Mouse (Mus musculus) stomach, embryonic 14.5 days (tissue): ENCODE results near the gene Lhpp. TPM values are rescaled to one million over a fixed set of nuclear protein-coding genes. Genes with fewer than 3 reads are reported as not detected.

Experiments used
- ATAC-seq: fragments of 200-750 bp; cut with Nextera tagmentation; 2 replicates; pipeline ENCODE4 v1.8.0; 2017; ENCODE audit warnings: low read depth, moderate TSS enrichment; ENCODE audit not compliant: insufficient number of reproducible peaks, insufficient read depth, low FRiP score
- H3K27ac ChIP-seq: fragments of 300-500 bp; sonication (generic); 2 replicates; pipeline ENCODE4 v1.5.1; 2014; ENCODE audit warnings: mild to moderate bottlenecking, low read length, moderate library complexity, mixed read lengths
- H3K27me3 ChIP-seq: fragments of 300-500 bp; sonication (generic); 2 replicates; pipeline ENCODE4 v1.6.1; 2014; ENCODE audit warnings: low read length, control low read depth, mixed read lengths; ENCODE audit not compliant: control insufficient read depth, insufficient read depth
- H3K36me3 ChIP-seq: fragments of 300-500 bp; sonication (generic); 2 replicates; pipeline ENCODE4 v1.6.1; 2014; ENCODE audit warnings: mild to moderate bottlenecking, control low read depth, low read length, moderate library complexity, mixed read lengths; ENCODE audit not compliant: control insufficient read depth, insufficient read depth
- H3K4me1 ChIP-seq: fragments of 300-500 bp; sonication (generic); 2 replicates; pipeline ENCODE4 v1.6.1; 2014; ENCODE audit warnings: low read length, control low read depth, mixed read lengths; ENCODE audit not compliant: control insufficient read depth, insufficient read depth
- H3K4me2 ChIP-seq: fragments of 300-500 bp; sonication (generic); replicated peaks from 2 replicates; pipeline ENCODE4 v1.6.1; 2014; ENCODE audit warnings: low read depth, low read length, control low read depth
- H3K4me3 ChIP-seq: fragments of 300-500 bp; sonication (generic); 2 replicates; pipeline ENCODE4 v1.5.1; 2014; ENCODE audit warnings: low read depth, low read length, control low read depth
- H3K9ac ChIP-seq: fragments of 300-500 bp; sonication (generic); replicated peaks from 2 replicates; pipeline ENCODE4 v1.6.1; 2014; ENCODE audit warnings: low read depth, mild to moderate bottlenecking, control low read depth, low read length, moderate library complexity, mixed read lengths
- H3K9me3 ChIP-seq: fragments of 300-500 bp; sonication (generic); 2 replicates; pipeline ENCODE4 v1.6.1; 2016; ENCODE audit warnings: low read depth, low read length, control low read depth; ENCODE audit not compliant: control insufficient read depth
- WGBS: fragments of 180-500 bp; shearing (Covaris S2); extraction: QIAGEN DNeasy Blood & Tissue Kit; methylation state at CpG from one replicate; pipeline ENCODE4 v1.1.7; 2014; 5-methylcytosine and 5-hydroxymethylcytosine counted together
- polyA plus RNA-seq: library from polyadenylated mRNA; unstranded; fragments of >200 nt; fragmentation: Nextera tagmentation; extraction: Ambion mirVana; gene quantifications from 2 replicates; pipeline ENCODE4 v1.2.1, GENCODE M21; 2014

Gene Lhpp
- polyA plus RNA-seq, 1 experiment from 2014 or later = 19.2 TPM

DNA sequence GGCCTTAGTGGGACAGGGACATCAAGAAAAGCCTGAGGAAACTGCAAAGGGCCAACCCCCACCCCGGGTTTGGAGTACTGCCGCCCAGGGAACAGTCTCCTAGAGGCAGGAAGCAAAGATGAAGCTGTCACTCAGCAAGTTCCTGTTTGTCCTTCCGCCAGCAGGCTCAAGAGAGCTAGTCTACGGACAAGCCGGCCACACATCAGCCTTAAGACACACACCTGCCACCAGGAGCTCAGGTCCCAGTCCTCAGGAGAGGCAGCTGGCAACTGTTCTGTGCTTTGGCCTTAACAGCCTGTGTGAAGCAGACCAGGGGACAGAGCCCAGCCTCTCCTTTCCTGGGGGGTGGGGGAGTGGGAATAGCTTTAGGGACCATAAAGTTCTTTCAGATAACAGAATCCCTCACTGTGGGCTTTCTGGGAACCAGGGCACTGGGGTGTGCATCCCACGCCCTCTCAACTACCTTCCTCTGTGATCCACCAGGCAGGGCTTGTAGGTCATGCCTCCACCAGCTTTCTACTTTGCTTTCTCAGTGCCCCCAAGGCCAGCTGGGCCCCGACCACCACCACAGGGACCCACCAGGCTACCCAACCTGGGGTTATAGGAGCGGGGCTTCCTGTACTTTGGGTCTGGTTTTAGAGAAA, 103.2 kb downstream of the Lhpp start:
- Histone ChIP-seq H3K4me2 (no peak overlapping the region), H3K36me3 (peaks cover 4% of the 10 kb centered on the region; the same call in 1 of the 2 replicates), H3K4me3 (no peak overlapping the region), H3K4me1 (peaks cover 26% of the 10 kb centered on the region; the same call in 1 of the 2 replicates), H3K9ac (no peak overlapping the region), H3K27ac (peak overlapping the region; percentile 74; the same call in 1 of the 2 replicates), H3K9me3 (no peaks in the 10 kb centered on the region), H3K27me3 (no peaks in the 10 kb centered on the region)
- no peak for ATAC-seq
- WGBS = 58% methylated on average over 8 of the region's 8 CpGs

- Histone ChIP-seq H3K4me3 (no peak overlapping the region), H3K4me2 (no peak overlapping the region), H3K36me3 (peaks cover 4% of the 10 kb centered on the region; the same call in 1 of the 2 replicates), H3K9ac (no peak overlapping the region), H3K27ac (peak overlapping the region; percentile 74), H3K9me3 (no peaks in the 10 kb centered on the region), H3K27me3 (no peaks in the 10 kb centered on the region), H3K4me1 (peaks cover 26% of the 10 kb centered on the region; the same call in 1 of the 2 replicates)
- 0 out of 2 replicates have a peak, but pooled peaks have one; percentile 40 for ATAC-seq
- WGBS = 41% methylated on average over 6 of the region's 6 CpGs
Observed at GRCm38 (mm10) chr7:132714236-132714923, 103.9 kb downstream of the Lhpp start.

DNA sequence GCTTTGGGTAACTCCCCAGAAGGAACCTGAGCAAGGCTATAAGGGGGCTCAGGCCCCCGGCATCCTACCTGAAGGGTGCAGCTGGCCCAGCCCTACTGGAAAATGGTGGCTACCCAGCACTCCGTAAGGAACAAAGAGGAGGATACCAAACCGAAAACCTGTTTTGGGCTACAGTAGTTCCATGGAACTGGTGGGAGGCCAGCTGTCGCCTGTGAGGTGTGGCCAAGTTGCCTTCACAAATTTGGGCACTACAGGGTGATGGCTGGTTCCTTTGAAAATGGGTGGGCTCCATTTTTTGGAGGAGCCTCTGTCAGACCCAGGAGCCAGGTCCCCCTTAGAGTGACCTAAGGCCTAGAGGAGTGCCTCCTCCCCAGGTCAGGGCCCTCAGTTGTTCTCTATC, 104.8 kb downstream of the Lhpp start:
- H3K27ac ChIP-seq = peak overlapping the region; percentile 74; the same call in 1 of the 2 replicates
- no peak overlapping the region for H3K4me2 ChIP-seq
- H3K4me3 ChIP-seq = no peak overlapping the region
- H3K9me3 ChIP-seq = no peaks in the 10 kb centered on the region
- ATAC-seq = no peak
- H3K27me3 ChIP-seq = no peaks in the 10 kb centered on the region
- H3K36me3 ChIP-seq = peaks cover 4% of the 10 kb centered on the region; the same call in 1 of the 2 replicates
- WGBS = 100% methylated on average over 4 of the region's 4 CpGs
- no peak overlapping the region for H3K9ac ChIP-seq
- peaks cover 26% of the 10 kb centered on the region; the same call in 1 of the 2 replicates for H3K4me1 ChIP-seq

- H3K36me3 ChIP-seq = peaks cover 4% of the 10 kb centered on the region; the same call in 1 of the 2 replicates
- H3K4me2 ChIP-seq = no peak overlapping the region
- no peak overlapping the region for H3K27ac ChIP-seq
- H3K4me3 ChIP-seq = no peak overlapping the region
- no peaks in the 10 kb centered on the region for H3K9me3 ChIP-seq
- H3K9ac ChIP-seq = no peak overlapping the region
- H3K27me3 ChIP-seq = no peaks in the 10 kb centered on the region
- H3K4me1 ChIP-seq = 0 out of 2 replicates have a peak, but pooled peaks cover 2% of the 10 kb centered on the region
- no peak for ATAC-seq
- 87% methylated on average over 4 of the region's 4 CpGs for WGBS
Observed at GRCm38 (mm10) chr7:132719570-132719969, 109.1 kb downstream of the Lhpp start.

DNA sequence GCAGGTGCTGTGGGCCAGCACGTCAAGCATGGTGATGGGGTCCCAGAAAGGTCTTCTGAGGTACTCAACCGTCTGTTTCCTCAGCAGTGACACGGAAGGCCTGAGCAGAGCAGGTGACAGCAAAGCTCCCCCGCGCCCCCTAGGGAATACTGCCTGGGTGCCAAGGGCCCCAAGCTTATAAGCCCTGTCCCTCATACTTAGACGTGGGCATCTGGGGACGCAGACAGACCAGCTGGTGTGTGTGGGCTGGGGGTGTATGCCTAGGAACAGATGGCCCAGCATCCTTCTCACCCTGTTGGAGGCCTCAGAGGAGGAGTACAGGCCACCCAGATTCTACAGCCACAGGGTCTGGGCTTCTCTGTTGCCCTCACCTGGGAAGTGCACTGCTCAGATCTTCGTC, 110.1 kb downstream of the Lhpp start:
- no peaks in the 10 kb centered on the region for H3K4me1 ChIP-seq
- ATAC-seq = no peak
- no peaks in the 10 kb centered on the region; the same call in 1 of the 2 replicates for H3K36me3 ChIP-seq
- no peak overlapping the region for H3K27ac ChIP-seq
- no peak overlapping the region for H3K4me2 ChIP-seq
- WGBS = 78% methylated on average over 8 of the region's 8 CpGs
- H3K4me3 ChIP-seq = no peak overlapping the region
- H3K9ac ChIP-seq = no peak overlapping the region
- H3K9me3 ChIP-seq = no peaks in the 10 kb centered on the region
- no peaks in the 10 kb centered on the region for H3K27me3 ChIP-seq

DNA sequence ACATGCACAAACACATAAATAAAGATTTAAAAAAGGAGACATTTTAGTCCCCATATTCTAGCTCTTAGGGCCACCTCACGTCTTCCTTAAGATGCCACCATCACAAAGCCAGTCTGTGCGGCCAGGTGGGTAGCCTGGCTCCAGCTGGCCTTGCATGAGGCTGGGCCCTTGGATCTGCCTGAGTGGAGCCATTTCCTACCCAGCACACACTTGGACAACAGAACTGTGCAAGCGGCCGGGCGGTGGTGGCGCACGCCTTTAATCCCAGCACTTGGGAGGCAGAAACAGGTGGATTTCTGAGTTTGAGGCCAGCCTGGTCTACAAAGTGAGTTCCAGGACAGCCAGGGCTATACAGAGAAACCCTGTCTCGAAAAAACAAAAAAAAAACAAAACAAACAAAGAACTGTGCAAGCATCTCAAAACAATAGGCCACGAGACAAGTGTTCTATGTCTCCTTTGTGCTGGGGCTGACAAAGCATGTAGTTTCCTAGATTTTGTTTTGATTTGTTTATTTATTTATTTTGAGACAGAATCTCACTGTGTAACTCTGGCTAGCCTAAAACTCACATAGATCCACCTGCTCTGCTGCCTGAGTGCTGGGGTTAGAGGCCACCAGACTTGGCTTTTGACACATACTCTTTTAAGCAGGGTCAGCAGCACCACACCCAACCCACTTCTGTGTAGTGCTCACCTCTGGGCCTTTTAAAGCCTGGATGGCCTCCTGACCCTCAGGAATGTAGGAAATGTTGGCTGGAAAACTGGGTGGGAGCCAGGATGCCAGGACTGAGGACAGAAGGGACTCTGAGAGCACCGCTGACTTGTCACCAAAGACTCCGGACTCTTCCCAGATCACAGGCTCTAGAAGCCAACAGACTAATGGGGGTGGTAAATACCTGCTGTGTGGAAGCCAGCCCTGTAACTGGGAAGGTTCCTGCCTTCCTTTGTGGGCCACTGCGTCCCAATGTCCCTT, 112.2 kb downstream of the Lhpp start:
- H3K4me1 ChIP-seq = no peaks in the 10 kb centered on the region
- ATAC-seq = no peak
- no peaks in the 10 kb centered on the region; the same call in 1 of the 2 replicates for H3K36me3 ChIP-seq
- 86% methylated on average over 12 of the region's 12 CpGs for WGBS
- no peak overlapping the region for H3K27ac ChIP-seq
- no peaks in the 10 kb centered on the region for H3K9me3 ChIP-seq
- no peak overlapping the region for H3K4me3 ChIP-seq
- H3K9ac ChIP-seq = no peak overlapping the region
- H3K27me3 ChIP-seq = no peaks in the 10 kb centered on the region
- H3K4me2 ChIP-seq = no peak overlapping the region

GRCm38 (mm10) chr7:132723906-132724305, 113.5 kb downstream of the Lhpp start:
- Histone ChIP-seq H3K4me1 (no peaks in the 10 kb centered on the region), H3K9me3 (no peaks in the 10 kb centered on the region), H3K36me3 (no peaks in the 10 kb centered on the region; the same call in 1 of the 2 replicates), H3K4me3 (no peak overlapping the region), H3K27me3 (no peaks in the 10 kb centered on the region), H3K4me2 (no peak overlapping the region), H3K9ac (no peak overlapping the region), H3K27ac (no peak overlapping the region)
- ATAC-seq = peak; percentile 67; the same call in 1 of the 2 replicates
- WGBS = 86% methylated on average over 11 of the region's 11 CpGs
